Mouse (Mus musculus): ENCODE data around the gene Hdgfl3. TPM values are rescaled to one million over a fixed set of nuclear protein-coding genes. Genes with fewer than 3 reads are reported as not detected.

Gene Hdgfl3
- total RNA-seq (2021) = 10 to 100 TPM; 68.7 to 72.5 TPM
- long read RNA-seq, experiment 1, full-length matches to known transcripts = 57 of 99 reads
- long read RNA-seq, experiment 1, partial matches to known transcripts = 14 of 99 reads
- long read RNA-seq, experiment 1, other reads (novel, unspliced or antisense) = 28 of 99 reads
- long read RNA-seq, experiment 2, full-length matches to known transcripts = 40 of 72 reads
- long read RNA-seq, experiment 2, partial matches to known transcripts = 2 of 72 reads
- long read RNA-seq, experiment 2, other reads (novel, unspliced or antisense) = 30 of 72 reads

DNA sequence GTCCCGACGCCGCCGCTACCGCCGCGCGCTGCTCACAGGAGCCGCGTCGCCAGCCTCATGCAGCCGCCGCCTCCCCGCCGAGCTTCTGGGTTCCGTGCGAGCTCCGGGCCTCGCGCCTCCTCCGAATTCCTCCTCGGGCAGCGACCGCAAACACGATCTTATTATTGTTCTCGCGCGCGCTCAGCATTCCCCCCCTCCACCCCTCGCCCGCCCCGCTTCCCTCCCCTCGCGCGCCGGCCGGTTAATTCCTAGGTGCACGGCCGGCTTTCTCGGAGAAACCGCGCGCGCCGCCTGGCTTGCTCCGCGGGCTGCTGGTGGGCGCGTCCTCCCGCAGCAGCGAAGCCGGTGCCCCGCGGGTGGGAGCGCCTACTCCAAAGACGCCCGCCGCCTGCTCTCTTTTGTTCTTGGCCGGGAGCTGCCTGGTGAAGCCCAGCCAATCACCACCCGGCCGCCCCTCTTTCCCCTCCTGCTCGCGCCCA lies at the start of gene Hdgfl3:
Hdgfl3 (minus strand) TSS at position 207 of the 479 bp plus-strand sequence.
- DNase-seq (ENCODE audit: low spot score in 2 of 2) = peak; percentile 83 to 89
- intact Hi-C loops (cut with DNase I) = loop anchor here (5.0 to 10.0 kb wide), 3 partner anchors 57 to 147 kb away; partner anchors contain the start of genes 3110040N11Rik and Btbd1

DNA sequence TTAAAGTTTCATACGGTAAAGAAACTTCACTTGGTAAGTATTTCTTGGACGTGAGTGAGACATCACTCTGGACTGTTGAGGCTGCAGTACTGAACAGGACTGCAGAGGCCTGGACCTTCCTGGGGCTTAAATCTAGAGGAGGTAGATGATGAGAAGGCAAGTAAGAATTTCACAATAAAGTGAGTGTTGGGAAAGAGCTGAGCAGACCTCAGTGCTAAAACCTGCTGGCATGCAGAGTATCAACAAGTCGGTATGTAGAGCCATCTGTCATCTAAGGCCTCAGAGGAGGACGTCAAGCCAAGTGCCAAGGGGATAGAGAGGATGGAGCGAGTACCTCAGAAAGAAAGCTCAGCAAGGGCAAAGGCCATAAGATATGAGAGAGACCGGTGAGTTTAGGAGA lies 49.4 kb upstream of the Hdgfl3 start:
- intact Hi-C loops (cut with DNase I) = no loop called here
- DNase-seq (ENCODE audit: low spot score in 2 of 2) = no peak

DNA sequence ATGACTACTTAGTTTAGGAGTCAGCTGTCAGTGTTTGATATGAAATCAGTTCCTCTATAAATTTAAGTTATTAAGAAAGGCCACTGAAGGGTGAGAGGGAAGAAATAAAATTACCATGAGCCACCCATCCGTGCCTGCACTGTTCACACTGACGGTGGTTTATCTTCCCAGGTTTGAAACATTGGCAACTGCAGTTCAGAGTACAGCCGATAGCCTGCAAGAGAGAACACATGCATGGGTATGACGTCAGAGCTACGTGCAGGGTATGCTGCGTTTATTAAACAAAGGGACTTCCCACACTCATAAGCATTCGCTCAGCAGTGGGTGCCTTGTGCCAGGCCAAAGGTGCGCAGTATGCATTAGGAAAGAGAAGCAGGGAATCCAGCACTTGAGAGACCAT lies 44.0 kb upstream of the Hdgfl3 start:
- DNase-seq (ENCODE audit: low spot score in 2 of 2) = no peak
- intact Hi-C loops (cut with DNase I) = no loop called here

DNA sequence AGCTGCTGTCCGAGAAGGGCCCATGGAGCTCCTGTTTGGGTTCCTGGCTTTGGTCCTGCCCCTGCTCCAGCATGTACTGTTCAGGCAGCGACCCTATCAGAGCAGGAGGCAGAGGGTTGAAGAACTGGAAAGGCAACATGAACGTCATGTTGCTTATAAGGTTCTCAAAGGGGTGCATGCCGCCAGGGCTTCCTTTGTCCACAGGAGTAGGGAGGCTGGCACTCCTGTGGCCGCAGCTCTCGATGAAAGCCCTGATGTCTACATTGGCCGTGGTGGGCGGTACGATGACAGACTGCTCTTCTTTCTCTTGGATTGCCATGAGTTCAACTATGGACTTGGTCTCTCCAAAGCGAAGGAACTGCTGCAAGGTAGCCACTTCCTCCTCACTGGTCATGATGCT lies 40.3 kb upstream of the Hdgfl3 start:
- no peak for DNase-seq (ENCODE audit: low spot score in 2 of 2)
- intact Hi-C loops (cut with DNase I) = no loop called here

DNA sequence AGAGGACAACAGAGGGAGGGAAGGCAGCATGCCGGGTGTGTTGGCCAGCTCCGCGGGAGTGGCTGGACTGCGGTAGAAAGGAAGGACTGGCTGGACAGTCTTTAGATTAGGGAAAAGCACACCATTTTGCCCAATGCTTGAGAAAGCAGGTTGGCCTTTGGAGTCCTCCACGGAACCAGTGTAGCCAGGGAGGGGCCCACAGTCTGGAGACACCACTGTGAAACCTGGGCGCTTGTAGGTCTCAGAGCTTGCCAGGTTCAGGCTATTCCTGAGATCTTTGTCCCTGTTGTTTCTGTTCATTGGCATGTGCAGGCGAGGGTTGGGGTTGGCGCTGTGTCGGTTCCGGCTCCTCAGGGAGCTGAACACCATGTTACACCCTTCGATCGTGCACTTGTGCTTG lies 39.7 kb upstream of the Hdgfl3 start:
- DNase-seq (ENCODE audit: low spot score in 2 of 2) = no peak
- intact Hi-C loops (cut with DNase I) = no loop called here

DNA sequence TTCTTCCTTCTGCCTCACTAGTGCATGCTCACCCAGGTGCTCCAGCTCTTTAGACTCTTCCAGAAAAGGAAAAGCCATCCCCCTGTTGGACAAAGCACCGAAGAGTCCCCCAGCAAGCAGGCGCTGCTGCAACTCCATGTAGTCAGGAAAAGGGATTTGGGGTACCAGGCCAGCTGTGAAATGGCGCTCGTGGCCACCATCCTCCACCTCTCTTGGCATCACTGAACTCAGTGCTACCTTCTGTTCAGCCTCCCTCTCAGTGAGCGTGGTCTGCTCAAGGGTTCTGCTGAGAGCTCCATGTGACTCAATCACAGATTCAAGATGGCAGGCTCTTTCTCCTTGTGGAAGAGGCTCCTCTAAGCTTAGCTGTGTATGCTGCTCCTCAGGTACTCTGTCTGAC lies 39.1 kb upstream of the Hdgfl3 start:
- DNase-seq (ENCODE audit: low spot score in 2 of 2) = no peak
- intact Hi-C loops (cut with DNase I) = no loop called here

DNA sequence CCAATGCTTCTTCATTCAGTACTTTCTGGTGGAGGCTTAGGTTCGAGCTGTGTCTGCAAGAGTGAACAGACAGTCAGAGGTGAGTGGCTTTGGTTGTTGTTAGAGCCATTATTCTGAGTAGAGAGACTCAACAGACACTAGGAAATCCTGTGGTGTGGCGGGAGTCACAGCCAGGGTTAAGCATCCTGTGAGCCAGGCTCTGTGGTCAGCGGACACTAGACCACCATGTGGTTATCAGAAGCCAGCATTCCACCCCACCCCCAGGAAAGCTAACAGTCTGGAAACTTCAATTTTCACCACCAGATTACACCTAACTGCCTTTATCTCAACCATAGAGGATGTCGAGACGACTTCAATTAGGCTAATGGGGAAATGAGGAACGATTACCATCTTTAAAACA lies 34.7 kb upstream of the Hdgfl3 start:
- no peak for DNase-seq (ENCODE audit: low spot score in 2 of 2)
- intact Hi-C loops (cut with DNase I) = no loop called here

DNA sequence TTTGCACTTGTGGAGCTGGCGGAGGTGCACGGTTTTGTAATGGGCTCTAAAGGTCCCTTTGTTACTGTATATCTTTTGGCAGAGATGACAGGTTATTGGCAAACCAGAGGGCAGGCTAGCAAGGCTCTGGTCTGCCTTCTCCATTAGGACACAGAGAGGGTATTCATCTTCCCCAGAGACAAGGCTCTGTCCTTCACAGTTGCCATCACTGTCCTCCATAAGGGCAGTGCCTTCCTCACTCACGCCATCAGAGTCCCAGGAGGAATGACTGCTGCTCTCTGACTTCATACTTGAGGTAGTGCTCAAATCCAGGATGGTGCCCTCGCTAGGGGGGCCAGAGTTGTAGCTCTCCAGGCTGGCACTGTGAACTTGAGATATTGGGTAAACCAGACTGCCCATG lies 34.2 kb upstream of the Hdgfl3 start:
- intact Hi-C loops (cut with DNase I) = no loop called here
- no peak for DNase-seq (ENCODE audit: low spot score in 2 of 2)

DNA sequence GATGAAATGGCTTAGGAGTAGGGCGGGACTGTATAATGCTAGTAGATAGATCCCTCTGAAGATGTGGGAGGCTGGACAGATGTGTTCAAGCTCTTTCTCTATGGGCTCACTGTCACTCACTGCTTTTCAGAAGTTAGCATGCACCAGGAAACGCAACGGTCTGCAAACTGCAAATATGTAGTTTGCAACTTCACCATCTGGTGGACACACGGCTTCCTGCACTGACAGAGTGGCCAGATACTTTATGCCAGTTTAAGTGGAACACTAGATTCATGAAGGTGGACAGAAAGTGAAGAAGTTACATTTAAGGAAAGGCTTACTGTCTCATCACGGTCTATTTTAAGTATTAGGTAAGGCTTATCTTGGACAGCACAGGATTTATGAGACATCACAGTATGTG lies 31.9 kb upstream of the Hdgfl3 start:
- intact Hi-C loops (cut with DNase I) = no loop called here
- no peak for DNase-seq (ENCODE audit: low spot score in 2 of 2)

DNA sequence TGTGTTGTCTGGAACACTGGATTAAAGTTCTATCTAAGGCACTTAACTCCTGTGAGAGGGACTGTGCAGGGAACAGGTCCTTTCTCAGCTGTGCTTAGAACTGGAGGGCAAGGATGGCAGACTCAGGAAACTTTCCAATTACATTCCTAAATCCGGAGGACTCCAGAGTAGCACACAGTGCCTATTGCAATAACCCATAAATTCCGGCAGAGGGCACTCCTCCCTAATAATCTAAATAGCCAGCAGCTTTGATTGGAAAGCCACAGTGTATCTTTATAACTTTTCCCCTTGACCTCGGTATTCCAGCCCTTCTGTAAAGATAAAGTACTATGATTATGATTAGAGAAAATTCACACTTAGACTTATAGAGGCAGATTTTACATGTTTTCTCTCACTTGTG lies 25.4 kb upstream of the Hdgfl3 start:
- peak; percentile 54 for DNase-seq (ENCODE audit: low spot score in 2 of 2)
- intact Hi-C loops (cut with DNase I) = loop anchor here (1.0 to 5.0 kb wide), 4 partner anchors 92 to 313 kb away; partner anchors contain the start of gene 3110040N11Rik

DNA sequence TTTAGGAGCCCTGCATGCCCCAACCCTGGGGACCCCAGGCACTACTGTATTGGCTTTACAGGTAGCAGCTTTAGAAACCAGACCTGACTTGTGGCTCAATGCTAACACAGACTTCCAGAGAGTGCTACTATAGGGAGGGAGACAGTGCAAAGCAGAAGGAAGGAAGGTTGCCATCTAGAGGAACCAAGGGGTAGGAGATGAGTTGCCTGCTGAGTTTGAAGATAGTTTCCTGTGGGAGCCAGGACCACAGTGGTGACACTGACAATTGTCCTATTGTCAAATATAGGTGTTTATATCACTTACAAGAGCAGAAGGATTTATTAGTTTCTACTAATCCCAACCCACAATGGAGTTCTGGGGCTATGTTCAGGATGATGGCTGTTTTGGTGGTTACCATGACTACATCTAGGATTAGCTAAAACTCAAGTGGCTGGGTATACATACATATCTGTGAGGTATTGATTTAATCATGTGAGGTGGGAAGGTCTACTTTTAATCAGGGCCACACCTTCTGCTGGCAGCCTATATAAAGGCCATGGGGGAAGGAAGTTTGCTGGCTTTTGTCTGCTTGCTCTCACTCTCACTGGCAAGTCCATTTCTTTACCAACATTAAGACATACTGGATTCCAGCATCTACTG lies 20.1 kb upstream of the Hdgfl3 start:
- peak; percentile 39 to 58 for DNase-seq (ENCODE audit: low spot score in 2 of 2)
- intact Hi-C loops (cut with DNase I) = no loop called here

DNA sequence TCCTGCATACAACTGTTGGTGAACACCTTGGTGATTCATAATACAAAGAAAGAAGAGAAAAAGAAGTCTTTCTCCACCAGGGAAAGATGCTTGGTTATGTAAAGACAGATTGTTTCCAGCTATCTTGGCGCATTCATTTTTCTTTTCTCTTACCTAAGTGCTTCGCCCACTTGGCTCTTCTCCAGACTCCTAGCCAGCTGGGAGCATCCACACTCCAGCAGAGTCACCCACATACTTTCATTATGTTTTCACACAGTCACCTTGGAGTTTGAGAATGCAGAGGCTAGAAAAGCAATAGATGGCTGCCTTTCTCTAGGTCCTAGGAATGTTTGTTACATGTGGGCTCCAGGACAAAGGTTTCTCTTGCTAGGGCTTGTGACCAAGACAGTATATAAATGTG lies 16.2 kb upstream of the Hdgfl3 start:
- peak in 1 of 2 experiments; percentile 58 for DNase-seq (ENCODE audit: low spot score in 2 of 2)
- intact Hi-C loops (cut with DNase I) = no loop called here

DNA sequence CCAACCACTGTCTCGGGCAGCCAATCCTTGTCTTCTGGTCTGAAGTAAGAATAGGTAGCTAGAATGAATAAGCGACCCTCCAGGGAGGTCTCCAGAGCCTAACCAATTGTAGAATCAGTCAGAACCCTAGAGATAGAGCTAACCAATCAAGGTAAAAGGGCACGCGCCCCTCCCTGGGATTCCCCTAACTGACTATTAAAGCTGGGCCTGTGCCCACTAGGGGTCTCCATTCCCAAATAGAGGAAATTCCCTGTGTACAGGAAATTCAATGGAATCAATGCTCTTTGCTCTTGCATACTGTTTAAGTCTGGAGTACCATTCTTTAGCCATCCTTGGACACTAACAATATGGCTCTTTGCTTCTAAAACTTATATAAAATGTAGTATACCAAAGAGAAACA lies 11.1 kb upstream of the Hdgfl3 start:
- DNase-seq (ENCODE audit: low spot score in 2 of 2) = no peak
- intact Hi-C loops (cut with DNase I) = no loop called here

DNA sequence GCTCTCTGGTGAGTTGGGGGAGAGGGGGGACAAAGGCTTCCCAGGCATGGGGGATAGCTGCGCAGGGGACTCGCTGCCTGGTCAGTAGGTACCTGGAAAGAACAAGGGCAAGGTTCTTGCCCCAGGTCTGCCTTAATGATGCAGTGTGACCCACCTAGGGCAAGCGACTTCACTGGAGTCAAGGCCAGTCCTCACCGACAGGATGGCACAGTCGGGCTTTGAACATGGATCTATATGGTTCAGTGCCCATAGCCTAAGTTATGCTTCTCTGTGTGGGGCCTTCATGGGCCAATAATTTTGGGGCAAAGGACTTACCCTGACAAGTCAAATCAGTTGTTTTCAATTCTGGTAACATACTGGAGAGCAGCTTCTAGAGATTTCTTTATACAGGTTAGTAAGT lies 533 bp upstream of the Hdgfl3 start:
- intact Hi-C loops (cut with DNase I) = loop anchor here (5.0 to 10.0 kb wide), 3 partner anchors 58 to 148 kb away; partner anchors contain the start of genes 3110040N11Rik and Btbd1

DNA sequence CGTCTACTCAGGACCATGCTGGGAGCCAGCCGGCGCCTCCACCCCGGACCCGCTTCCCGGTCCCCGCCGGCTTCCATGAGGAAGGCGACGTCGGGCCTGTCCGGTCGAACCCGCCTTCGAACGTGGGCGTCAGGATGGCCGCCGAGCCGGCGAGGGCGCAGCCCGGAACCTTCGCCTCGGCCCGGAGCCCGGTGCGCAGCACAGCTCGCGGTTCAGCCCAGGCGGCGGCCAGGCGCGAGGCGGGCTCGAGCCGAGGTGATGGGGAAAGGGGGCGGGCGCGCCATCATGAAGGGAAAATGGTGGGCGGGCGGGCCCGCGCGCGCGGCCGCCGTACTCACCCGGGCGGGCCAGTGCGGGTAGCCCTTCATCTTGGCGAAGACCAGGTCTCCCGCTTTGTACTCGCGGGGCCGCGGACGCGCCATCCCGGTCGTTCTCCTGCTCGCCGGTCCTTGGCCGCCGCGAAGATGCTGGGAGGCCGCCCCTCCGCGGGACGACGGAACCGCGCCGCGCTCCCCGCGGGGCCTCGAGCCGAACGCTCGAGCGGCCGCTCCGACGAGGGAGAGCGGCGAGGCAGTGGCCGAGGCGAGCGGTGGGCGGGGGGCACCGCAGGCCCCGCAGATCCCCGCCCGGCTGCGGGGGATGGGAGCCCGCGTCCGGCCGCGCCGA lies 539 bp downstream of the Hdgfl3 start:
- peak; percentile 62 to 71 for DNase-seq (ENCODE audit: low spot score in 2 of 2)
- intact Hi-C loops (cut with DNase I) = loop anchor here (5.0 to 10.0 kb wide), 3 partner anchors 56 to 146 kb away; partner anchors contain the start of genes 3110040N11Rik and Btbd1

More for the DNA sequence above, 533 bp upstream of the Hdgfl3 start:
- DNase-seq (ENCODE audit: low spot score in 2 of 2) = no peak

DNA sequence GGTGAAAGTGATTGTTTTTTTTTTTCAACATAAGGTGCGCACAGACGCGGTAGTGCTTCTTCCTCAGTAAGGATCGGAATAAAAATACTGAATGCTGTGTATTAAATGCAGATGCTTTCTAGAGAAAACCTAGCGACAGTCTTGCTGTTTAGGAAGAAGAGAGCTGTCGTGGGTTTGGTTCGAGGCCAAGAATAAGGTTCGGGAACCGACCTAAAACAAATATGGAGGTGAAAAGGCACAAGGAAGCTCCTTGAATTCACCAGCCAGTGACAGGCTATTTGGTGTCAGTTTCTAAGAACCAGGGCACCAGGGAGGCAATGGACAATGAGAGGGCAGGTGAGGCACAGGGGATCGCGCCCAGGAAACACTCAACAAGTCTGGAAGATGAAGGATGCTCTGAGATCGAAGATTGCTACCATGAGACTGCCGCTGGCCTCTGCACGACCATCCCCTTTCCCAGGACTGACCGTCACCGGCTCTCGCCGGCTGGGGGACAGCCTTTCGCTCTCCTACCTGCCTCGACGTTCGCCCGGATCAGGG lies 1.1 kb downstream of the Hdgfl3 start:
- intact Hi-C loops (cut with DNase I) = loop anchor here (5.0 to 10.0 kb wide), 3 partner anchors 56 to 146 kb away; partner anchors contain the start of genes 3110040N11Rik and Btbd1
- DNase-seq (ENCODE audit: low spot score in 2 of 2) = no peak

DNA sequence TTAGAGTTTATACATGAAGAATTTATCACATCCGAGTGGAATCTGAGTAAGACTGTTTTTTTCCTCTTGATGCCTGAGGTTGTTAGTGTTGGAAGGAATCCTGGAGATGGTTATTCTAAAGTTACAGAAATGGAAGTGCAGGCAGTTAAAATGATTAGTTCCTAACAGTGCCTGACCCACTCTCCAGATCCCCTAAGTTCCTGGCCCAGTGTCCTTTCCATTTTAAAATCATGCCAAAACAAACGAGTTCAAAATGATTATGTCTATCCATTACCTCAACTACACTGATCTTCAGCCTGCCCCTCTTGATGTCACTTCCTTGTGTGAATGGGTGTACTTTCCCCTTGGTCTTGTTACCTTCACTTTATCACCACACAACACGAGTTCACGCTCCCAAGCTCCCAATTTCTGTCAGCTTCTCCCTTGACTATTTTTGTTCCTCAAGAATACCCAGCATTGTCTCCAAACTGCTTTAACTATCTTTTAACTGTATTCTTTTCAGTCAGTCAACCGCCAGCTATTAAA lies 1.7 kb downstream of the Hdgfl3 start:
- intact Hi-C loops (cut with DNase I) = loop anchor here (5.0 to 10.0 kb wide), 3 partner anchors 55 to 145 kb away; partner anchors contain the start of genes 3110040N11Rik and Btbd1
- no peak for DNase-seq (ENCODE audit: low spot score in 2 of 2)

DNA sequence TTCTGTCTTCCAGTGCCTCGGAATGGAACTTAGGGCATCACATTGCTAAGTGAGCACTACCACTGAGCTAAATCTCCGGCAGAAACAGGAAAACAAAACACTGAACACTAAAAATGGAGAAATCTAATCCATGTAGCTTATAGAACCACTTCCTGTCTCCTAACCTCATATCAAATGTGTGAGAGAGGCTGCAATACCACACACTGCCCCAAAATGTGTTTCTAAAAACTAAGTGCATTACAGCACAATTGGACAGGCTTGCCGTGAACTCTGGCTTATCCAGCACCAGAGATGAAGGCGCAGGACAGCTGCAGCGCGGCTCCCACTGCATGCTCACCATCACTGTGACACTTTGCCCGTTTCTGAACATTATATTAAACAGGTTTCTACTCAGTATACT lies 5.3 kb downstream of the Hdgfl3 start:
- intact Hi-C loops (cut with DNase I) = no loop called here

DNA sequence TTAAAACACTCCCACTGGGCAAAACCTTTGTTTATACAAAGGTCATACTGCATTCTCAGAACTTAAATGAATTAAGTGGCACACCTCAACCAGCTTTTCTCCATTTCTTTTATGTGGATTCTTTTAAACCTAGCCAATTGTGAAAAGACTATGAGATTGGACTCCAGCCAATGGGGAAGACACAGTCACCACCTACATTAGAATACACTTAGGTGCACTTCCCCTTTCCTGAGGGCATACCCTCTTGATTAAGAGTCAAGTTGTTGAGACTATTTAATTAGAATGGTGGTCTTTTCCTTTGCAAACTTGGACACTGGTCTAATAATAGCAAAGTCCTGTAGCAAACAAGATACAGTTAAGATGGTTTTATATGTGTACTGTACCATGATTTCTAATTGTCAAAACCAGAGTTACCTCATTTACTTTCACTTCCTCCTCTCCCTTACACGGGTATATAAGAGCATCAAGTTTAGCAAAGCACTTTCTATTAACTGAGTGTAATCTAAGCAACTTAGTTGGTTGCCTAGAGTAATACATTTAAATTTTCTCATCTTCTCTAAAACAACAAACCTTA lies 12.8 kb downstream of the Hdgfl3 start:
- intact Hi-C loops (cut with DNase I) = no loop called here

More for the DNA sequence above, 5.3 kb downstream of the Hdgfl3 start:
- DNase-seq (ENCODE audit: low spot score in 2 of 2) = no peak

More for the DNA sequence above, 12.8 kb downstream of the Hdgfl3 start:
- DNase-seq (ENCODE audit: low spot score in 2 of 2) = no peak

Data from left cerebral cortex, postnatal 14 days (tissue).